Comparison of ENCODE assay signal across 29 mouse cellular contexts in genomic region chr15:15629304-15629703, GRCm38 (mm10).
A peak's percentile ranks its signal among the peaks of the same experiment; 100 is the strongest.
DNase-seq lines count a peak whose midpoint lies in the region; ATAC-seq and TF ChIP-seq lines count a peak whose summit lies in the region.
"Had no signal": no experiment of that assay in that cellular context is flagged by ENCODE, and none has a peak within 500 bp of the region (broad histone marks: within the 10 kb centered on the region; RNA-seq: fewer than 3 reads in every experiment).

No protein-coding gene starts in this region.

- H3K27me3 ChIP-seq in forebrain, embryonic 15.5 days, result no peaks in the 10 kb centered on the region
- H3K27me3 ChIP-seq in forebrain, embryonic 12.5 days, result no peaks in the 10 kb centered on the region
- no peaks in the 10 kb centered on the region for H3K27me3 ChIP-seq in forebrain, postnatal 0 days (ENCODE audit: insufficient read depth, low read length)
- H3K27me3 ChIP-seq: CH12.LX; embryonic facial prominence, embryonic 12.5 days; embryonic facial prominence, embryonic 15.5 days; heart, embryonic 13.5 days had no signal

- H3K4me3 ChIP-seq in forebrain, embryonic 15.5 days, result no peak overlapping the region
- H3K4me3 ChIP-seq in forebrain, embryonic 12.5 days (replicated peaks), result no peak overlapping the region
- no peak overlapping the region for H3K4me3 ChIP-seq in forebrain, postnatal 0 days (ENCODE audit: low read depth, low read length)
- H3K4me3 ChIP-seq: embryonic facial prominence, embryonic 12.5 days; embryonic facial prominence, embryonic 15.5 days; heart, adult 2 months; heart, embryonic 10.5 days; heart, embryonic 13.5 days had no signal

- H3K4me1 ChIP-seq in forebrain, embryonic 15.5 days, result no peaks in the 10 kb centered on the region
- no peaks in the 10 kb centered on the region for H3K4me1 ChIP-seq in forebrain, embryonic 12.5 days
- H3K4me1 ChIP-seq in forebrain, postnatal 0 days (ENCODE audit: insufficient read depth), result no peaks in the 10 kb centered on the region
- H3K4me1 ChIP-seq: embryonic facial prominence, embryonic 12.5 days; embryonic facial prominence, embryonic 15.5 days; heart, embryonic 10.5 days; heart, embryonic 13.5 days had no signal

- ATAC-seq in forebrain, embryonic 15.5 days (replicated peaks), result peak; percentile 80; the same call in 1 of the 2 replicates
- no peak for ATAC-seq in forebrain, embryonic 12.5 days (ENCODE audit: low FRiP score)
- ATAC-seq in forebrain, postnatal 0 days, result peak; percentile 59; the same call in 1 of the 2 replicates
- ATAC-seq: hindbrain, postnatal 0 days; inflammation-experienced regulatory T-cells, adult 6 months; intestine, embryonic 16.5 days had no signal

- DNase-seq in cerebellum, postnatal 14 days, result peak; percentile 27 to 48
- no peak for DNase-seq in cerebellum, adult 9-10 months
- DNase-seq in right cerebral cortex, postnatal 10 days (ENCODE audit: low spot score in 2 of 2), result peak; percentile 20 to 22
- DNase-seq in right cerebral cortex, postnatal 4 days, result no peak
- DNase-seq in forebrain, postnatal 0 days, result peak; percentile 54
- no peak for DNase-seq in left cerebral cortex, adult 11 months (ENCODE audit: low spot score)
- DNase-seq: adrenal gland, adult 2 months; adrenal gland, postnatal 14 days; B cell, adult 2 months; cerebellum, adult 11 months; cerebellum, adult 2 months; gastrocnemius, postnatal 10 days; gastrocnemius, postnatal 36 days; heart, adult 2 months; heart, postnatal 14 days; heart, postnatal 4 days; kidney, adult 18-20 months had no signal

- 56% methylated on average over 2 of the region's 2 CpGs for WGBS in forebrain, embryonic 15.5 days
- WGBS in forebrain, embryonic 12.5 days, result 81% methylated on average over 2 of the region's 2 CpGs
- WGBS in forebrain, postnatal 0 days, result 58% methylated on average over 2 of the region's 2 CpGs

- H3K9me3 ChIP-seq in forebrain, embryonic 15.5 days, result no peaks in the 10 kb centered on the region
- no peaks in the 10 kb centered on the region for H3K9me3 ChIP-seq in forebrain, embryonic 12.5 days
- no peaks in the 10 kb centered on the region for H3K9me3 ChIP-seq in forebrain, postnatal 0 days (ENCODE audit: low read length)
- H3K9me3 ChIP-seq: embryonic facial prominence, embryonic 12.5 days; embryonic facial prominence, embryonic 15.5 days; G1E; heart, embryonic 10.5 days; heart, embryonic 13.5 days had no signal

- TF ChIP-seq CTCF in forebrain, postnatal 0 days (IDR thresholded peaks at IDR 0.05; ENCODE audit: low read depth), result no peak

- no peaks in the 10 kb centered on the region for H3K36me3 ChIP-seq in forebrain, embryonic 15.5 days
- H3K36me3 ChIP-seq in forebrain, embryonic 12.5 days (replicated peaks), result no peaks in the 10 kb centered on the region
- no peaks in the 10 kb centered on the region for H3K36me3 ChIP-seq in forebrain, postnatal 0 days (ENCODE audit: insufficient read depth)
- H3K36me3 ChIP-seq: embryonic facial prominence, embryonic 12.5 days; embryonic facial prominence, embryonic 15.5 days; G1E; heart, embryonic 10.5 days; heart, embryonic 13.5 days had no signal

- H3K27ac ChIP-seq in forebrain, embryonic 15.5 days (replicated peaks), result no peak overlapping the region
- H3K27ac ChIP-seq in forebrain, embryonic 12.5 days, result no peak overlapping the region
- H3K27ac ChIP-seq in forebrain, postnatal 0 days (ENCODE audit: low read depth, low read length), result no peak overlapping the region
- H3K27ac ChIP-seq: embryonic facial prominence, embryonic 12.5 days; embryonic facial prominence, embryonic 15.5 days; heart, adult 2 months; heart, embryonic 10.5 days; heart, embryonic 13.5 days; hindbrain, embryonic 14.5 days; hindbrain, postnatal 0 days had no signal

- H3K4me2 ChIP-seq in forebrain, embryonic 15.5 days (replicated peaks), result no peak overlapping the region
- H3K4me2 ChIP-seq in forebrain, embryonic 12.5 days, result no peak overlapping the region
- no peak overlapping the region for H3K4me2 ChIP-seq in forebrain, postnatal 0 days (ENCODE audit: low read depth)
- H3K4me2 ChIP-seq: embryonic facial prominence, embryonic 12.5 days; embryonic facial prominence, embryonic 15.5 days; heart, embryonic 13.5 days; hindbrain, embryonic 14.5 days had no signal

- H3K9ac ChIP-seq in forebrain, embryonic 15.5 days (replicated peaks), result no peak overlapping the region
- H3K9ac ChIP-seq in forebrain, embryonic 12.5 days, result no peak overlapping the region
- H3K9ac ChIP-seq in forebrain, postnatal 0 days, result no peak overlapping the region
- H3K9ac ChIP-seq: embryonic facial prominence, embryonic 12.5 days; embryonic facial prominence, embryonic 15.5 days; heart, embryonic 13.5 days; hindbrain, embryonic 14.5 days had no signal

Comparison
In these comparisons a context has a peak if more than half of its experiments do, and no peak if none do; other contexts are left out.
1. DNase-seq: peak in cerebellum, postnatal 14 days (2 of 2), right cerebral cortex, postnatal 10 days (2 of 2) and forebrain, postnatal 0 days (single experiment); none in cerebellum, adult 9-10 months (single experiment), right cerebral cortex, postnatal 4 days (single experiment) and left cerebral cortex, adult 11 months (single experiment).